Mouse (Mus musculus) liver, embryonic 13.5 days (tissue): ENCODE data around the gene Slfn3. TPM values are rescaled to one million over a fixed set of nuclear protein-coding genes. Genes with fewer than 3 reads are reported as not detected.

Experiments
- polyA plus RNA-seq: library from polyadenylated mRNA; unstranded; fragments of >200 nt; fragmentation: Nextera tagmentation; extraction: Ambion mirVana; gene quantifications from 2 replicates; pipeline ENCODE4 v1.2.1, GENCODE M21; 2015

The Slfn3 gene
- polyA plus RNA-seq, 1 experiment from 2014 or later, result 1.2 TPM

Other genes starting within 250 kb of the Slfn3 start
- gene Slfn5, start 240.0 kb upstream of the Slfn3 start, polyA plus RNA-seq, result 0.68 and 1.4 TPM in 2 replicates
- 5.5 and 8.3 TPM in 2 replicates for gene Slfn9, start 199.5 kb upstream of the Slfn3 start, polyA plus RNA-seq
- 0.37 and 0.66 TPM in 2 replicates for gene Slfn8, start 170.5 kb upstream of the Slfn3 start, polyA plus RNA-seq
- gene Slfn2, start 126.2 kb upstream of the Slfn3 start, polyA plus RNA-seq, result 4.9 and 5.0 TPM in 2 replicates
- 0.10 and 0.28 TPM in 2 replicates for gene Slfn1, start 74.5 kb upstream of the Slfn3 start, polyA plus RNA-seq
- gene Slfn4, start 16.1 kb upstream of the Slfn3 start, polyA plus RNA-seq, result 0.06 and 0.08 TPM in 2 replicates
- 21.6 and 24.7 TPM in 2 replicates for gene Slfn14, start 95.4 kb downstream of the Slfn3 start, polyA plus RNA-seq
- 19.3 and 25.5 TPM in 2 replicates for gene Ap2b1, start 107.7 kb downstream of the Slfn3 start, polyA plus RNA-seq
- gene Pex12, start 111.3 kb downstream of the Slfn3 start, polyA plus RNA-seq, result 5.5 and 7.7 TPM in 2 replicates
- gene Rasl10b, start 217.8 kb downstream of the Slfn3 start, polyA plus RNA-seq, result 0.20 and 0.27 TPM in 2 replicates
- gene Gas2l2, start 238.1 kb downstream of the Slfn3 start, polyA plus RNA-seq, result not detected in 2 replicates
- 0.65 and 0.78 TPM in 2 replicates for gene 1700020L24Rik, start 246.3 kb downstream of the Slfn3 start, polyA plus RNA-seq